Mouse (Mus musculus): ENCODE measurements around the gene Obox1. TPM values are rescaled to one million over a fixed set of nuclear protein-coding genes. Genes with fewer than 3 reads are reported as not detected.
"Not testable (repeated sequence)": the region's sequence is repeated elsewhere in the genome, so short reads cannot be mapped to it uniquely, and the experiment has no call there.

Obox1 gene
- total RNA-seq (2021), result not detected in 2 replicates
- long read RNA-seq, experiment 1, result 0 reads
- long read RNA-seq, experiment 2, result 0 reads

DNA sequence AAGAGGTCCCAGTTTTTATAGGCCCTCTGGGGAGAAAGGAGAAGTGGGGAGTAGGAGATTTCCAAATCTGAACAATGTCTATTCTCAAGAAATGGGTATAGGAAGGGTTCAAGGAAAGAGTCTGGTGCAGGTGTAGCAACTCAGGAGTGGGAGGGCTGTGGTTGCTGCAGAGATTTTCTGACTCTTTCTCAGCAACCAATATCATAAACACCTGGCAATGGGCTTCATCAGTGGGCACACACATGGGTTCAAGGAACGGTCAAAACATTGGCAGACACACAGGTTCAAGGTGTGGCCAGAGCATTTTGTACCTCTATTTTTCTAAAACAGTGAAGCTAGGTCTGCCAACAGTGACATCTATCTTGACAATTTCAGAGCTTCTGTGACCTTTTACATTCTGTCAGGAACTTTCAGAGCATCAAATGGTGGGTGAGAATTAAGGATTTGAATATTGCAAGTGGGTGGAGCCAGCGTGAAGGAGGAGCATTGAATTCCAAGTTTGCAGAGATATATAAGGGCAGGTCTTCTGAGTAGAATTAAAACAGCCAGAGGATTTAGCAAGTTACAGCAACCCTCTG is at the start of gene Obox1, which contains the start of gene Obox2:
Gene Obox1 (plus strand): TSS at position 528 of the 578 bp plus-strand sequence.
Gene Obox2 (plus strand): TSS at position 301 of the 578 bp plus-strand sequence.
- not testable (repeated sequence) for DNase-seq

DNA sequence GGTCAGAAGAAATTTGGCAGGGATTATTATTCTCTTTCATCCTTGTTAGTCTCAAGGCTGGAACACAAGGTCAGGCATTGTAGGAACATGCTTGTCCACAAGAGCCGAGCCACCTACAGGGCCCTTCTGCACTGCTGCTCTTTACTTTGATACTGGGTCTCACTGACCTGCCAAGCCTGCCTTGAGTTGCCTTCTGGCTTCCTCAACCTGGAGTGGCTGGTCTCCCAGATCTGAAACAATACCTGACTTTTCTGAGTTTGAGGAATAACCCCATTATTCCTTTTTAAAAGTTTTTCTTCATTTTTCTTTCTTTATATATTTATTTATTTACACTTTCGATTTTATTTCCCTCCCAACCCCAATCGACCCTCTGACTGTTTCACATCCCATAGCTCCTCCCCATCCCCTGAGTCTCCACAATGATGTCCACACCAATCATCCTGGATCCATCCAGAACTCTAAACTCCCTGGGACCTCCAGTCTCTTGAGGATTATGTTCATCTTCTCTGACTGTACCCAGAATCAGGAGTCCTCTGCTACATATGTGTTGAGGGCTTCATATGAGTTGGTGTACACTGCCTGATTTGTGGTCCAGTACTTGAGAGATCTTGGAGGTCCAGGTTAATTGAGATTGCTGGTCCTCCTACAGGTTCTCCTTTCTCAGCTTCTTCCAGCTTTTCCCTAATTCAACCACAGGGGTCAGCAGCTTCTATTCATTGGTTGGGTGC is 10.6 kb downstream of the Obox1 start:
- not testable (repeated sequence) for DNase-seq

DNA sequence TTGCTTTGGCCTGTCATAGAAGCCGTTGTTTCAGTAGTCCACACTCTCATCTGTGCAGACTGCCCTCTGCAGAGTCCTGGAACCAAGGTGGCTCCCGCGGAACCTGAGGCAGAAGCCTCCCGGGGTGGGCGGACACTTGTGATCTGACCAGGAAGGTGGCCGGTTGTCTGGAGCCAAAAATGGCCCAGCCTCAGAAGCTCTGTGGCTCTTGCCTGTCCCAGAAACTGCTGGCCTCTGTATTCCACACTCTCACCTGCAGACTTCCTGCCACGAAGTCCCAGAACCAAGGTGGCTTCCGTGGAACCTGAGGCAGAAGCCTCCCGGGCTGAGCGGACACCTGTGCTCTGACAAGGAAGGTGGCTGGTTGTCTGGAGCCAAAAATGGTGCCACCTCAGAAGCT is 18.1 kb downstream of the Obox1 start:
- DNase-seq, result not testable (repeated sequence)

DNA sequence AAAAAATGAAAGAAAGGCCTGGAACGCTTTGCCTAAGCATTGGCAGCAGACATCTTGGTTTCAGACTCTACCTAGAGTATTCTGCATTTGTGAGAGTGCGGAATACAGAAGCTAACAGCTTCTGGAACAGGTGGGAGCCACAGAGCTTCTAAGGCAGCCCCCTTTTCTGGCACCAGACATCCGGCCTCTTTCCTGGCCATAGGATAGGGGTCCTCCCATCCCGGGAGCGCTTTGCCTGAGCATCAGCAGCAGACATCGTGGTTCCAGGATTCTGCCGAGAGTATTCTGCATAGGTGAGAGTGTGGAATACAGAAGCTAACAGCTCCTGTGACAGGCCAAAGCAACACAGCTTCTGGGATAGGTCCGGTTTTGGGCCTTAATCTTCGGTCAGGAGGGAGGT is 29.3 kb downstream of the Obox1 start:
- DNase-seq, result not testable (repeated sequence)

DNA sequence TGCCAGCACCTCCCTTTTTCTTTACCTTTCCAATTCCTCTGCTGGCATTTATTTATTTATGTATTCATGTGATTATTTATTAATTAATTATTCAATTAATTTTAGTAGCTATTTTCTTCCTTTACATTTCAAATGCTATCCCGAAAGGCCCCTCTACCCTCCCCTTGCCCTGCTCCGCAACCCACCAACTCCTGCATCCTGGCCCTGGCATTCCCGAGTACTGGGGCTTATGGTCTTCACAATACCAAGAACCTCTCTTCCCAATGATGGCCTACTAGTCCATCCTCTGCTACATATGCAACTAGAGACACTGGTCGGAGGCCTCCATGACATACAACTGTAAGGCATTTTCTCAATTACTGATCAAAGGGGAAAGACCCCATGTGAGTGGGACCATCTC is 36.8 kb downstream of the Obox1 start:
- not testable (repeated sequence) for DNase-seq

DNA sequence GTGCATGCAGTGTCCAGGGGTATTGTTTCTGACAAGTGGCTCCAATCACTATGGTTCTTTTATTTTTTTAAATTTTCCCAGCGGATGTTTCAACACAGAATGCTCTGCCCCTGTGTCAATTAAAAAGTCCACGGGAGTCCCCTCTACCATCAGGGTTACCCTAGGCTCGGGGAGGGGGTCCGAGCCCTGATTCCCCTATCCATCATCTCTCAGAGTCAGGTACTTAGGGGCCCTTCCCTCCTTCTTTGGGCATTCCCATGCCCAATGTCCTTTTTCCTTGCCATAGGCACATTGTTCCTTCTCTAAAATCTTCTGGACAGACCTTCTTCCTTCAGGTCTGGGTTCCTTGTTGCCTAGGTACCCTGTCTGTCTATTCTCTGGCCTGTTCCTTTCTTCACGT is 120.7 kb downstream of the Obox1 start:
- not testable (repeated sequence) for DNase-seq

Other genes with a start within 250 kb of the Obox1 start
- gene Obox2, start 227 bp upstream of the Obox1 start, total RNA-seq (2021), result not detected in 2 replicates

Data from adrenal gland, postnatal 14 days (tissue).